Mouse (Mus musculus) thymus, postnatal 4 days (tissue): ENCODE data around the gene Cdcp1.
A peak's percentile ranks its signal among the peaks of the same experiment; 100 is the strongest.

ENCODE experiments used
- DNase-seq: peaks from one replicate; pipeline ENCODE4 v3.0.0; 2021

Cdcp1 gene

DNA sequence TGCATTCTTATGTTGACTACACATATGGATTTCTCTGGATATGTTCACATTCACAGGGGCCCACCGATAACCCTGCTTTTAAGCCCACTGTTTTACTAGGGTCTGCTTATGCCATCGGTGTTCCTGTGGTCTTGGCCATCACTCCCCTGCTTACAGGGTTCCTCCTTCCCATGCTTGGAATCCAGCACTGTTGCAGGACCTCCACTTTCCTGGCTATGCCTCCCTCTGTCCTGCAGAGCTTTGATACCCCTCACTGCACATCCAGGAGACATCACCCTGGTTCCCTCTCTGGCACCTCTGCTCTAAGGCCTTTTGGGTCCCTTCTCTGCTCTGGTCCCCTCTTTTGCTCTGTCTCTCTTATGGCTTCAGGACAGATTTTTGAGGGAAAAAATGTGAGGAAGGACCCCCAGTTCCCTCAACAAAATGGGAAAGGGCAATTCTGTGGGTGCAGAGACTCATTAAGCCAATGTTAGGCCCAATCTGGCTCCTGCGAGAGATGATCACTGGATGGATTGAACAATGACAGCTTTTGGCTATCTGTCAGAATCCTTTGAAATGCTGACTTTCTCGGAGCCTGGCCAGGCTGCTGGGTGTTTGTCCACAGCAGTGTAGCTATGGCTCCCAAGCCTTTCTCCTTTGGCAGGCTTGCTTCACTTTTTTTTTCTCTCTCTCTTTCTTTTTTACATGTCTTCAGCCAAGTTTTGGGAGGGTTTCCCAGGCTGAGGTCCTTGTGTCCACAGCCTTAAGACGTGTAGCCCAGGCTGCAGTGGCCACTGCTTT lies 65.4 kb downstream of the Cdcp1 start, which contains the start of gene Clec3b:
Gene Clec3b (plus strand): TSS at position 706 of the 780 bp plus-strand sequence.
- DNase-seq, result no peak

GRCm38 (mm10) chr9:123148430-123148829 lies 67.4 kb downstream of the Cdcp1 start:
- DNase-seq, result no peak

GRCm38 (mm10) chr9:123139887-123140614 lies 75.8 kb downstream of the Cdcp1 start:
- DNase-seq, result no peak

DNA sequence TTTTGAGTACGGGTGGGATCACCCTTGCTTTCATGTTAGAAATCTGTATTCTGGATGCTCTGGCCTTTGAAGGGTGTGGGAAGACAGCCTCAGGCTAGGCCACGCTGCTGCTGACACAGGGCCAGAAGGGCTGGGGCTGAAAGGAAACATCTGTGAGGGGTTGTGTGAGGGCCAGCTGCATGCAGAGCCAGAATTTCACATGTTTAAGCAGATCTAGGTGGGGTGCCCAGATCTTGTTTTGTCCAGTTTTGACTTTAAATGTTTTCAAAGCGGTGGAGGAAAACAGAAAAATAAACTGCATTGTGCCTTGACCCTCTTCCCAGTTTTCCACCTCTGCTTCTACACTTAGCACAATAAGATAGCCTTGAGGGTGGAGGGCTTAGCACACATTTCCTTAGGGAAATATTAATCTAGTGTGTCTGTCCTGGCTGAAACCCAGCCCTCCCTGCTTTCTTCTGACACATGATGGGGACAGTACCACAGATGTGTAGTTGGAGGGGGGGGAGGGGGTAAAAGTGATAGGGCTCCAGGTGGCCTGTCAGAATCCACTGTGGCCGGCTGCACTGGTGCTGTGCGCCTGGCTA lies 76.9 kb downstream of the Cdcp1 start:
- DNase-seq, result no peak

DNA sequence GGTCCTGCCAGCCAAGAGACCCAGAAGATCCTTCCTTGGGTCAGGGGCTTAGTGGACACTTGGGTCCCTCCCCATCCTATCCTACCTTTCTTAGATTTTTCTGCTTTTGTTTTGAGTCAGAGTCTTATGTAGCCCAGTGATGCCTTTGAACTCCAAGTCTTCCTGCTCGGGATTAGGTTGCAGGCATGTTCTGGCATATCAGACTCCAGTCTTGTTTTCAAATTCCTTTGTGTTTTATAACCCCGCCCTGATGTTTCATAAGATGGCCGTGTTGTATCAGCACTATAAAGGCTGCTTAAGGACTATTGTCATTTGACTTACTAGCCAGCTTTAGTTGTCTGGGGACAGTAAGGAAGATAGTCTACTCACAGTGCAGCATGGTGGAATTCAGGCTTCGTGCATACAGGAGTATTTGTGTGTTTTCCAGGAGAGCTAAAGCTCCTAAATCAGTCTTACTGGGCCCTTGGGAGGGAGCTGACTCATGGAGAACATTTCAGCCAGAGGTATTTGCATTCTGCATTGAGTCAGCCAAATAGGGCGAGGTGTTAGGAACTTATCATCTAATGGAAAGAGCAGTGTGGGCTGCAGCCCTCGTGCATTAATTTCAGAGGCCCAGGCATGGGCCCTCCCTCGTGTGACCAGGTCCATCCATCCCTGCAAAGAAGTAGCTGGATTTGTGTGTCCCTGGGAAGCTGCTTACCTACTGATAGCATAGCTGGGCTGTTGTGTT lies 78.7 kb downstream of the Cdcp1 start:
- DNase-seq, result no peak

DNA sequence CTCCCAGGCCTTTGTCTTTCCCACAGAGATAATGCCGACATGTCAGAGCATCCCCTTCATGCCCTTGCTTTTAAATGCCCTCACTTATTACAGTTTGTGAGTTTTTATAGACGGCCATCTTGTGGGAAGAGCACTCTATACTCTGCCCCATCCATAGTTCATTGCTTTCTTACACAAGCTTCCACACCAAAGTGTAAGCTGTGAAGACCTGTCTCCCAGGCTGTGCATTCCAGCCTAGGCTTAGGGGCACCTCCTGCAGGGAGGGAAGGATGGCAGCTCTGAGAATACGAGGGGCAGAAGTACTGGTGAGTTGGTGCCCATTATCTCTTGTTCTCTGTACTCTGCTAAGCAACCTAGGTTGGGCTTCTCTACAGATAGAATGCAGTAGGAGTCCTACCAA lies 82.8 kb downstream of the Cdcp1 start:
- DNase-seq, result no peak

DNA sequence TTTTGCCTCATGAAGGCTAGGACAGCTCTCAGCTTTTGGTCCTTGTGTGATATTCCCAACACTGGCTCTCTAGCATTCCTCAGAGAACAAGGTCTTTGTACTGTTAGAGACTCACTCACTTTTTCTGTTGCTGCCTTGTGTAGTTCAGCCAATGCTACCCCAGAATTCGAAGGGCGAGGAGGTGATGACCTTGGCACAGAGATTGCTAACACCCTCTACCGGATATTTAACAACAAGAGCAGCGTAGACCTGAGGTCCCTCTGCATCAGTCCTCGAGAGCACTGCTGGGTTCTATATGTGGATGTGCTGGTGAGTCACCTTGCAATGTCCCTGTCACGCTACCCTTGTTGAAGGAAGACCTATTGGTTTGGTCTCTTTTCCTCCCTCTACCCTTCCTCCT lies 88.2 kb downstream of the Cdcp1 start:
- no peak for DNase-seq

GRCm38 (mm10) chr9:123124413-123124981 lies 91.3 kb downstream of the Cdcp1 start:
- DNase-seq, result no peak

GRCm38 (mm10) chr9:123123571-123124412 lies 92.0 kb downstream of the Cdcp1 start:
- DNase-seq, result peak; percentile 15

GRCm38 (mm10) chr9:123123017-123123416 lies 92.8 kb downstream of the Cdcp1 start:
- no peak for DNase-seq
